Mouse (Mus musculus) cerebellum, adult 18-20 months (tissue): Measurements from ENCODE around the gene Rnd3.

Experiments used
- DNase-seq, 2 experiments: peaks; one replicate each; pipeline ENCODE4 v3.0.0; 2021

The Rnd3 gene

GRCm38 (mm10) chr2:51110271-51110670 is 38.6 kb downstream of the Rnd3 start:
- DNase-seq = peak in 1 of 2 experiments; percentile 6

DNA sequence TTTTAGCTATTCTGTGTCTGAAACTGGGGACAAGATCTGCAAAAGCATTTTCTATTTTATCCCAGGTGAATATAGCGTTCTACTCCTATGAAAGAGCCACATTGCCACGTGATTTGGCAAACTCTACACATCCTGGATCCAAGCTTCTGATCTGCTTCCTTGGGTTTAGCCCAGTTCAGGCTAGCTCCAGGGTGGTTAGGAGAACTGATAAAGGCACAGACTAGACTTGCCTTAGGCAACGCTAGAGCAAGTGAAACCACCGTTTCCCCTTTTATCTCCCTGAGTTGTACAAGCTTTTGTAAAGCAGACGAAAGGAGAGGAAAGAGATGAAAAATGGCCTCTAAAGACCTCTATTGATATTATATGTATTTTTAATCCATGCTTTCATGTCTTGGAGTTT is 40.3 kb downstream of the Rnd3 start:
- no peak for DNase-seq

GRCm38 (mm10) chr2:51101187-51101586 is 47.7 kb downstream of the Rnd3 start:
- no peak for DNase-seq

DNA sequence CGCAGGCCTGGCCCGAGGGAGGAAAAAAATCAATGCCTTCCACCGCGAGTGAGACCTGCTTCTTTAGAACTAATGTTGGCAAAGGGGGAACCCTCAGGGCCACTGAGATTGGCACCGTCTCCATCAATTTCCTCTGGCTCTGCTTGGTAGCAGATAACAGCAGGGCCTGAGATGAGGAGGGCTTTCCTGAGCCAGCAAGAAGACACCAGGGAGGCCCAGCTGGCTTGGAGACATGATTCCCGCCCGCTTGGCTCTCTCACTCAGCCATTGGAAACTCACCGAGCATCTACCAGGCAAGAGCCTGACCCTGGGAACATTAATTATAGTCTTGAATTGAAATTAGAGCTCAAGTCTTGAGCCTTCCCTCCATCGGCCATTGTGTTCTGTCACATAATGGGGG is 48.9 kb downstream of the Rnd3 start:
- DNase-seq = no peak

DNA sequence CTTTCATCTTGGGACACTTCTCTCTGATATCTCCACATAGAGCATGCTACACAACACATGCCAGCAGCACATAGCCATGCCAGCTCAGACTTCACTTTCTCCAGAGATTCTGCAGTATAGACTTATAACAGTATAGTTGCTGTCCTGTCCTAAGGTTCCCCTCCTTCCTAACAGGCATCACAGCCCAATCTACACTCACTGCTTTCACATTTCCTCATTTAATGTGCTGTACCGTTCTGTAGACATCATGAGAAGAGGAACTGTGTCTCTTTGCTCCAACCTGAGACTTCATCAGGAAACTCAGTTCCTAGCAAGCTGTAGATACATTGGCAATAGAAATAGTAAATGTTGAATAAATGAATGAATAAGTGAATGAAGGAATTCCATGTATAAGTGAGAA is 49.7 kb downstream of the Rnd3 start:
- DNase-seq = no peak

- DNase-seq = no peak
These were observed 58.2 kb downstream of the Rnd3 start for GRCm38 (mm10) chr2:51090688-51091087.

DNA sequence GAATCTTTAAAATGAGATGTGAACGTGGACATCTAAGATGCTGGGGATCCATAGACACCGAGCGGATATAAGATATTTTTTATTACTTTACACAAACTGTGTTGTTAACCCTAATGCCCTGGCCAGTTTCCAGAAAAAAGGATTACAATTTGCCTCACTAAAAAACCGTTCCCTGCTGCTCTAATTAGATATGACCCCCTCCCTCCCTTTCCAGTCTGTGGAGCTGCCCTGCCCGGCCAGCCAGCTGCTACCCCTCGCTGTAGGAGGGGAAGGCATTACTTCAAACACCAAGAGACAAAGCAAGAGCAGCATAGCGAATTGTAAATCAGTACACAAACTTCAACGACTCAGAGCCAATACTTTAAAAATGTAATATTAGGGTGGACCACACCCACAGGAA is 58.9 kb downstream of the Rnd3 start:
- no peak for DNase-seq

DNA sequence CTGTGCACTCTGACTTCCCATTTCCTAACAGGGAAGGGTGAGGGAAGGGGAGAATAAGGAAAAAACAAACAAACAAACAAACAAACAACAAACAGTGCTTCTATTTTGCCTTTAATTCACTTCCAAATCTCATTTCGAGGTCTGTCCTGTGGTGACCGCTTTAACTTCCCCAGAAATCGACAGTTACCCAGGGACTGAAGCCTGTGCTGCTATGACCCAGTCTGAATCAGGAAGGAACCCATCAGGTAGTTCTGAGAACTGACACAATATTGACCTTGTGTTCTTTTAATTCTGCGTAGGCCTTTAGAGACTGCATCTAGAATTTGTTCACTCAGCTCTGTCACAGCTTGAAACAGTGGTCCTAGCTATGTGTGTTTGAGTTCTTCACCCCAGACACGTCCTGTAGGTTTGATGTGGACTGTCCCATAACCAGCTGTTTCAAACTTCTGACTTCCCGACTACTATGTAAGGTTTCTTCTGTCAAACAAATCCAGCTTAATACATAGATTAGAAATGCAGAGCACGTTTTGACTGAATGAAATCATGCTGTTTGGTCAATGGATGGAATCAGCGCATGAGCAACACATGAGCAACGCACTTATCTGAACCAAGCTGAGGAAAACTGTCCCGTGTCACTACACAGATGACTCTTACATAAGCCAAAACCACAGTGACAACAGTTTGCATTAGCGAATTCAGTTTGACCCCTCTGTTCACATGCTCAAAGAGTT is 59.9 kb downstream of the Rnd3 start:
- no peak for DNase-seq

- no peak for DNase-seq
These were observed 60.8 kb downstream of the Rnd3 start for GRCm38 (mm10) chr2:51088123-51088453.

DNA sequence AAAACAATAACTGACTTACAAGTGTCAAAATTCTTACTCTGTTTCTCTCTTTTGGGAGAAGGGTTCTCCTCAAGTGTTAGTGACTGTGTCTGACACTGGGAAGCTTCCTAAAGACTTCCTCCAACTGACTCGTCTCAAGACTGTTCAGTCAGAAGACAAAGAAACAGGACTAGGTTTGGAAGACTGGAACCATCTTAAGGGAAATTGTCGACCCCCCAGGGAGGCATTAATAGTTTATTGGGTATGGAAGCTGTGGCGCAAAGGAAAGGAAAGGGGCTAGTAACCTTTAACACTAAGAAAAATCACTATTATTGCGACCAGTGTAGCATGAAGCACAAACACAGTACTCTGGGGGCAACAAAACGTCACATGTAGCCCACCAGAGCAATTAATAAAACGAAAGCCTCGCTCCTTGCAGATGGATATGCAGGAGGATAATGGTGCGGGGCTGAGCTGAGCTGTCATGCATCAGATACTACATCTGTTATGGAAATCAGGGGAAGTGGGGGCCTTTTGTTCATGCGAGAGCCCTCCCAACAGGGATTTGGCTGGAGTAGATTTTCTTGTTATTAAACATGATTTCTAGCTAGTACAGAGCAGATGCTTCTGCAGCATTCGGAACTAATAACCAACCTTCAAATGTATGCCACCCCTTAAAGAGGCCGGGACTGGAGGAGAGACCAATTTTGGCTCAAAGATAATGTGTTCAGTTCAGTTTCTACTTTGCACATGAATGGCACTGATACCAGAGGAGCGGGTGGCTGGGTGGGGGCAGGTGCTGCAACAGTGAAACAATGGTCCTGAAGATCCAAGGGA is 61.4 kb downstream of the Rnd3 start:
- no peak for DNase-seq

DNA sequence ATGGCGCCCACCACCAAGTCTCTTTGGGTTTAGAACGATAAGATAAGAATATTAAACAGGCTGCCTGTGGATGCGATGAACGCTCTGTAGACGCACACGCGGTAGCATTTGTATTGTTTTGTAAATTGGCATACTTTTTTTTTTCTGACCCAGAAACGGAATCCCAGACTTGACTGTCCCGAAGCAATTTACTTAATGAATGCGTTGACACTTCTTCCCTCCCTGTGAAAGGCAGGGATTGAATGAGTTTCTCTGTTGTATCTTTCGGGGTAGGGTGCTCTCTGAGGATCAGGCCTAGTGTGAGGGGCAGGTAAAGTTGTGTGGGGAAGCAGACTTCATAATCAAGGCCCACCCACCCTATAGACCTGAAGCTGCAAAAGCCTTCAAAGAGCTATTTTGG is 63.8 kb downstream of the Rnd3 start:
- DNase-seq = no peak

DNA sequence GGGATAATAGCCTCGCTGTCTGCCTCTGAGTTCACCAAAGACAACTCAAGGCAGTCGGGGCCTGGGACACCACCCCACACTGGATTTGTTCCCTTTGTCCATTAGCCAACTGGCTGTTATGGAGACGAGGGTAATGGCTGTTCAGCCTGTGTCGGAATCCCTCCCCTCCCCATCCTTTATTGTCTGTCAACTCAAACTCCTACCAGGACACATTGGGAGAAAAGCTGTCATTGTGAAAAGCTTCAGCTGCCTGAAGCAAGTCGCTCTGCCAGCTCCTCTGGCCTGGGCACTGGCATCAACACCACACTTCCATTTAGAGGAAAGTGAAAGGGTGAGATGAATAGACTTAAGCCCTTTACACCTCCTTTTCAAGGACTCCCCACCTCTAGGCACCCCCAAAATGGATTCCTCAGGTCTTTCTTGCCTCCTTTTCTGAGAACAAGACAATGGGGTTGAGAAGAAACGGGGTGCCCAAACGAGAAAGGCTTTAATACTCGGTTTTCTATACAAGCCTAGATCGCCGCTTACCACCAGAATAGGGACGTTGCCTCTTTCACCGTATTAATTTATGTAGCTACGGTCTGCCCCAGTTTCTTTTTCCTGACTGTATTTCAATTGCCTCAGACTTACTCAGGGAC is 66.1 kb downstream of the Rnd3 start:
- peak; percentile 6 to 12 for DNase-seq
